Mouse (Mus musculus) mouse trophoblast stem cell (cell line): ENCODE data around the gene Efna2.

Experiments
- in situ Hi-C, 2 experiments: fragments of 300-500 bp; cut with MseI, MboI; formaldehyde crosslinking; loops; 2 replicates in 1 of 2; 3 replicates in 1 of 2; pipeline ENCODE4 v1.15.1; 2025

Gene Efna2

DNA sequence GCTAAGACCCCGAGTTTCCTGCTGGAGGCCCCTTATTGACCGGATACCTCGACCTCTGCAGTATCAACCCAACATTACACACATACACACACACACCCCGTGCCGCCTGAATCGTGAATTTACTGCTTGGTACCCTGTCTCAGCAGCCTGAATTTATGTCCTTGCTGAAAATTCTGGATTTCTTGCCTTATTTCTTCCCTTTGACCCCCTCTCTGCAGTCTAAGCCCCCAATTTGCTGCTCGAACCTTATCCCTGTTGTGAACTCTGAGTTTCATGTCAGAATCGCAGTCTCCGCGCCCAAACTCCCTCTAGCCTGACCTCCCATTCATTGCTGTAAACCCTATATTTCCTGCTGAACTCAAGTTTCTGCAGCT, 47.9 kb downstream of the Efna2 start:
- in situ Hi-C loops, result no loop called here

DNA sequence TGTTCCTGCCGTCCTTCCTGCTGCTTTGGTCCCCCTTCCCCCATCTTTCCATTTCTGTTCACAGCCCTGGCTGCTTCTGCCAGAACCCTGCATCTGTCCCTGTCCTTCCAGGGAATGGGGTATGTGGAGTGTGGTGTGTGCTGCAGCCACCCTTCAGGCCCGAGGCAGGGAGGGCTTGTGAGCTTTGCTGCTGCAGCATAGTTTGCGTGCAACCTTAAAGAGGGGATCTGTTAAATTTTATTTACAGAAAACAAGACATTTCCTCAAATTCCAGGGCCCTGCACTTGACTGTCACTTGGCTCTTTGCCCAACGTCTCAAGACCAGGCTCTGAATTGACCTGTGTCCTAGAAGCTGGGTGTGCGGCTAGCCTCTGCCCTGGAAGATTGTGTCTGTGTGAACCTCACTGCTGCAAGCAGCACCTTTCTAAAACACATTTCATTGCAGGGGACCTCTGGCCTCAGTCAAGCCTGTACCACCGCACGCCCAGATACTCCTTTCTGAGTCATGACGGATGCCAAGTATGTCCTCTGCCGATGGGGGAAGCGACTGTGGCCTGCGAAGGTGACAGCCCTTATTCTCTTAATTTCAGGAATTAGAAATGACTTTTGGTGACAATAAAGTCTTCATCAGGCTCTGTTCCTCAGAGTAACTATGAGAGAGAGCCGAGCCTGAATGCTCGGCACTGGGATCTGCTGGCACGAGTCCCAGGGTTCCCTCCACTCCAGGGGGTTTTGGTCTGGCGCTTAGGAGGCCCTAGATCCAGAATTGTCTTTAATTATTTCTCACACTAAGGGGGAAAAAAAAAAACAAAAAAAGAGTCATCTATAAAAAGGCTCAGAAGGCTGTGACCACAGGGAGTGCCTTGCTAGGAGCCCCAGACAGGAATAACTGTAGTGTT, 48.8 kb downstream of the Efna2 start:
- in situ Hi-C loops, result no loop called here

GRCm38 (mm10) chr10:80236145-80236825, 57.0 kb downstream of the Efna2 start:
- in situ Hi-C loops, result no loop called here

DNA sequence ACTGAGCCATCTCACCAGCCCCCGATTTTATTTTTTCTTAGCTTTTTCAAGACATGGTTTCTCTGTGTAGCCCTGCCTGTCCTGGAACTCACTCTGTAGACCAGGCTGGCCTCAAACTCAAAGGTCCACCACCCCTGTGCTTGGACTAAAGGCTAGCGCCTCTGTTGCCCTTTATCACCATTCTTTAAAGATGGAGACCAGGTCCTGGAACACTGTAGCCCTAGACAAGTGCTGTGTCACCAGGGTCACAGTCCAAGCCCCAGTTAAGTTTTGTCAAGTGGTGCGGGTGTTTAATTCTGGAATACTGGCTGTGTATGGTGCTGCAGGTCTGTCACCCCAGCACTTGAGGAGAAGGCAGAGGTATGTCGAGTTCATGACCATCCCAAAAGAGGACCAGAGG, 57.7 kb downstream of the Efna2 start:
- in situ Hi-C loops, result no loop called here

DNA sequence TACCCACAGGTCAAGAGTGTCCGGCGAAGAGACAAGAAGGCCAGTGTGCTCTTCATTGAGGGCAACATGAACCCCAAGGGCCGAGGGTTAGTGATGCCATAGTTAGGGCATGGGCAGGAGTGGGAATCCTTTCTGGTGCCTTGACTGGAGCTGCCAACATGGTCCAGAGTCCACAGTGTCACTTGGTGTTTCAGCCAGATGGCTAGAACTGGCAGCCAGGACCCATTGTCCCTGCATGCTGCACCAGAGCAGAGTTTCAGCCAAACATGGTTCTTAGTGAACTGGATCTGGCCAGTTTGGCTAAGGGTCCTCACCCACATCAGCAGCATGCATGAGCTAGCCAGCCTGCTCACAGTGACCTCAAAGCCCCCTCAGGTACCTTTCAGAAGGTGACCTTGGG, 59.0 kb downstream of the Efna2 start:
- in situ Hi-C loops, result no loop called here
